Mouse (Mus musculus) E14TG2a.4 (cell line): ENCODE results near the gene Garnl3.

Experiments
- H3K27me3 ChIP-seq: 2 replicates; pipeline ENCODE4 v1.6.1; 2014; ENCODE audit warnings: low read length, control low read depth; ENCODE audit not compliant: insufficient read depth
- H3K36me3 ChIP-seq: 2 replicates; pipeline ENCODE4 v1.6.1; 2014; ENCODE audit warnings: low read length, control low read depth; ENCODE audit not compliant: insufficient read depth
- H3K4me1 ChIP-seq: replicated peaks from 2 replicates; pipeline ENCODE4 v1.6.1; 2014; ENCODE audit warnings: low read depth, low read length, control low read depth
- H3K4me3 ChIP-seq: replicated peaks from 2 replicates; pipeline ENCODE4 v1.5.1; 2014; ENCODE audit warnings: mild to moderate bottlenecking, low read length
- H3K9me3 ChIP-seq: 2 replicates; pipeline ENCODE4 v1.6.1; 2014; ENCODE audit warnings: low read length, control low read depth
- CTCF ChIP-seq: conservative IDR thresholded peaks from 2 replicates; pipeline ENCODE4 v1.5.1; 2014; ENCODE audit warnings: low read length
- NANOG ChIP-seq: IDR thresholded peaks from 2 replicates; pipeline ENCODE4 v1.6.1; 2014; ENCODE audit warnings: borderline replicate concordance, low read length, mixed read lengths
- POU5F1 ChIP-seq: IDR thresholded peaks from 2 replicates; pipeline ENCODE4 v1.6.1; 2014; ENCODE audit warnings: low read length, borderline replicate concordance

Gene Garnl3

DNA sequence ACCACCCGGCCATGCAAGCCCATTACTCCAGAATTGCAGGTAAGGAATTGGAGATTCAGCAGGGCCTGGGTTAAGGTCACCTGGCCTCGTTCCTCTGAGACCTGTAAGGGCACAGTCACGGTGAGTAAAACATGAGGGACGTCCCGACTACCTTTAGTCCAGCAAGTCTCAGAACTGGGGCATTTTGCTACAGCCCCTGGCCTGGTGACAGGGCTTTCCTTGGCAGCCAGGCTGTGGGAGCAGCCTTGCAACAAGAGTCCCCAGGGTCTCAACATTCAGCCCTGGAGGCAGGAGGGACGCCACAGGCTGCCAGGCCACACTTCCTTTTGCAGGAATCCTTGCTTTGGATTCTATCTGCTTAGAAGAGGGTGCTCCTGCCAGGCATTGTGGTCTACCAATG lies 88.7 kb downstream of the Garnl3 start:
- H3K36me3 ChIP-seq: peaks cover 9% of the 10 kb centered on the region
- TF ChIP-seq POU5F1 (no peak), NANOG (no peak), CTCF (no peak)
- no peaks in the 10 kb centered on the region for H3K27me3 ChIP-seq
- no peaks in the 10 kb centered on the region for H3K9me3 ChIP-seq
- no peaks in the 10 kb centered on the region for H3K4me1 ChIP-seq
- H3K4me3 ChIP-seq: no peak overlapping the region

DNA sequence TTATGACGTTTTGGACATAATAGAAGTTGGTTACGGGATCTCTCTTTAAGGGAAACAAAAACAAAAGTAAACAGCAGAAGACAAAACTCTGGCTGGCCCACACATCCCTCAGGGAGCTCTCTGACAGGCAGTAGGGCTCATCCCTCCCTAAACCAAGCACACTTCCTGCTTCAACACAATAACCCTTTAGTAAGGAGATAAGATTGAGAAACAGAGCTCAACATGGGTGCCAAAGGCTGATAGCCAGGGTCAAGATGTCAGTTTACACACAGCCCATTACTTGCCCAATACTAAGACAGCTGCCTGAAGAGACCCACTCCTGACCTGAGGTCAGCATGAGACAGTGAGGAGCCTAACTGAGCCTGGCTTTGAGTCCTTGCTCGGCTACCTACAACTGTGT lies 89.9 kb downstream of the Garnl3 start:
- no peaks in the 10 kb centered on the region for H3K4me1 ChIP-seq
- TF ChIP-seq NANOG (no peak), CTCF (no peak), POU5F1 (no peak)
- H3K36me3 ChIP-seq: peaks cover 9% of the 10 kb centered on the region
- H3K27me3 ChIP-seq: no peaks in the 10 kb centered on the region
- H3K9me3 ChIP-seq: no peaks in the 10 kb centered on the region
- H3K4me3 ChIP-seq: no peak overlapping the region

DNA sequence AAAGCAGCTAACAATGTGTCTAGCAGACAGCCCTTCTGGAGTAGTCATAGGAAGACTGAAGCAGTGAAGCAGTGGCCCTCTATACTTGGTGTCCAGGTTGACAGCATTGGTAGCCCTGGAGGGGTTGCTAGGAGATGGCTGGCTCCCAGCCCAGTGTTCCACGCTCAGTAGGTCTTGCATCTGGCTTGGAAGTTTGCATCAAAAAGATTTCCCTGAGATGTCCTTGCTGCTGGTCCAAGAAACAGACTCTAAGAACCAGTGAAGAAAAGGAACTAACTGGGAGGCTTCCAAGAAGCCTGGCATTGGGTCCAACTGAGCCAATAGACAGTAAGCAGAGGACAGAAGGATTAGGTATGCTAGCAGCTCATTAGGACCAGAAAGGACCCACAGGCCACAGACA lies 94.0 kb downstream of the Garnl3 start:
- Histone ChIP-seq H3K4me1 (no peaks in the 10 kb centered on the region), H3K9me3 (no peaks in the 10 kb centered on the region), H3K36me3 (peaks cover 11% of the 10 kb centered on the region; the same call in 1 of the 2 replicates), H3K27me3 (no peaks in the 10 kb centered on the region), H3K4me3 (no peak overlapping the region)
- no peak for TF ChIP-seq POU5F1
- no peak for TF ChIP-seq NANOG
- no peak for TF ChIP-seq CTCF

DNA sequence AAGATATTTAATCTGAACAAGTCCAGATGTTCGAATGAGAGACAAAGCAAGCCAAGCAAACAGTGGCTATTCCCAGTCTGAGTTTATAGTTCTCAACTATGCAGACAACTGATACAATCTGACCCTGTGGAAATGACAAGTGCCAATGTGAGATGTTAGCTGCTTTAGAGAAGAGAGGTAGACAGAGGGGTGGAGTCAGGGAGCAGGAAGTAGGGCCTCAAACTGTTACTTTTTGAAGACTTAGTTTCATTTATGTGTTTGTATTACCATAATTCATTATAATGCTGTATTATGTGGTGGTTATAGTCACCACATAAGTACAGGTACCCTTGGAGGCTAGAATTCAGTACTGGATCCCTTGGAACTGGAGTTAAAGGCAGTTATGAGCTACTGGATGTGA lies 96.2 kb downstream of the Garnl3 start:
- Histone ChIP-seq H3K36me3 (peaks cover 22% of the 10 kb centered on the region), H3K4me1 (no peaks in the 10 kb centered on the region), H3K27me3 (no peaks in the 10 kb centered on the region), H3K4me3 (no peak overlapping the region), H3K9me3 (no peaks in the 10 kb centered on the region)
- no peak for TF ChIP-seq NANOG
- TF ChIP-seq POU5F1: no peak
- TF ChIP-seq CTCF: no peak

DNA sequence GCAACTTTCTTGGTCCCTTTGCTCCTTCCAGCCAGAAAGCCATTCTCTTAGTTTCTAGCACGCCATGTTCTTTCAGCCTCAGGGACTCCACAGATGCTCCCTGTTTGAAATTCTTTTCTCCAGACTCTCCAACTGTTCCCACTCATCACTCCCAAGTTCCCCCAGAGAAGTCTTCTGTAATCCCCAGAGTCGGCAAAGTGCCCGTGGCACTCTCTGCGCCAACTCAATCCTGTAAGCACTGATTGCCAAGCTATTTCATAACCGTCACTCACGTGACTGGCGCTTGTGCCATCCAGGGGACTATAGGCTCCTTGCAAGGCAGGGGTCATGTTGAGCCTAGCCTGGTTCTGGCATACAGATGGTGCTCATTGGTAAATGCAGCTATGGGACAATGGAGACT lies 98.2 kb downstream of the Garnl3 start:
- H3K4me3 ChIP-seq: no peak overlapping the region
- TF ChIP-seq CTCF: no peak
- TF ChIP-seq POU5F1: no peak
- no peak for TF ChIP-seq NANOG
- no peaks in the 10 kb centered on the region for H3K27me3 ChIP-seq
- no peaks in the 10 kb centered on the region for H3K9me3 ChIP-seq
- no peaks in the 10 kb centered on the region for H3K4me1 ChIP-seq
- H3K36me3 ChIP-seq: peaks cover 33% of the 10 kb centered on the region

DNA sequence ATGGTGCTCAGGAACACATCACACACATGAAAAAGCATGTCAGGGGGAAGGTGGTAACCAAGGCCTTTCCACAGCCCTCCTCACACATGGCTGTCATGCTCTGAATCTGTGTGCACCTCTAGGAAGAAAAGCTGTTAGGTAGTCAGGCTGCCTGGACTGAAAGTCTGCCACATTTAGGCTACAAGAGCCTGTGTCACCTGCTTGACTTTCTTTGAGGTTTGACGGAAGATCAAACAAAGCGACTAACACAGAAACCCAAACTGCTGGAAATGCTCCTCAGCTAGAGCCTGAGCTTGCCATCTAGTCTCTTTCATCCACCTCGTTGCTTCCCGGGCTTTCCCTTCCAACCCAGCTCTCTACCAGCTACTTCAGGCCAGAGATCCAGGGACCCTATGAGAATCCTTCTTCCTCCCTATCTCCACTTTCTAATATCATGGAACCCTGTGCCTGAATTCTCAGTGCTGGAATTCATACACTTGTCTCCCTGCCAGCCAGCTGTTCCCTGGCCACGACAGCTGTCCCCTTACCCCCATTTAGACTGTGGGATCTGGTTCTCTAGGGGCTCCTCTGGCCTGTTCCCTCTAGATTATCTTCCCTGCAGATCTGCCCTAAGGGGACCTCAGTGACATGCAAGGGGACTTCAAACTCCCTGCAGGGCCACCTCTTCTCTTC lies 98.9 kb downstream of the Garnl3 start:
- TF ChIP-seq NANOG: no peak
- TF ChIP-seq CTCF: no peak
- TF ChIP-seq POU5F1: no peak
- H3K4me3 ChIP-seq: no peak overlapping the region

DNA sequence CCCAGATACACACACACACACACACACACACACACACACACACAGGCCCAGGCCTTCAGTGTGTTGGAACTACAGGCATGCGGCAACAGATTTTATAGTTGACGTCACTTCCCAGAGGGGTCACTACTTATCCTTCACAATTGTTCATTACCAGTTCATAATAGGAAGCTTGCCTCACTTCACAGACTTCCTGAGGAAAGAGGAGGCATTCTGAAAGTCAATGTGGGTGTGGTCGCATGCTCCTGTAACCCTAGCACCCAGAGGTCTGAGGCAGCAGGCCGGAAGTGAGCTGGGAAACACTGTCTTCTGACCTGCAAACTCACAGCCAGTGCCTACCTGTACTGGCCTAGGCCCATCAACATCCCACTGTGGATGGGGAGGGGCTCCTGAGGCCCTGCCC lies 106.4 kb downstream of the Garnl3 start:
- Histone ChIP-seq H3K27me3 (no peaks in the 10 kb centered on the region), H3K4me3 (no peak overlapping the region), H3K4me1 (peaks cover 36% of the 10 kb centered on the region), H3K36me3 (peaks cover 19% of the 10 kb centered on the region), H3K9me3 (no peaks in the 10 kb centered on the region)
- no peak for TF ChIP-seq NANOG
- TF ChIP-seq POU5F1: no peak
- no peak for TF ChIP-seq CTCF

More for the DNA sequence above, 98.9 kb downstream of the Garnl3 start:
- H3K4me1 ChIP-seq: no peaks in the 10 kb centered on the region
- H3K27me3 ChIP-seq: no peaks in the 10 kb centered on the region
- H3K9me3 ChIP-seq: no peaks in the 10 kb centered on the region
- peaks cover 40% of the 10 kb centered on the region for H3K36me3 ChIP-seq

DNA sequence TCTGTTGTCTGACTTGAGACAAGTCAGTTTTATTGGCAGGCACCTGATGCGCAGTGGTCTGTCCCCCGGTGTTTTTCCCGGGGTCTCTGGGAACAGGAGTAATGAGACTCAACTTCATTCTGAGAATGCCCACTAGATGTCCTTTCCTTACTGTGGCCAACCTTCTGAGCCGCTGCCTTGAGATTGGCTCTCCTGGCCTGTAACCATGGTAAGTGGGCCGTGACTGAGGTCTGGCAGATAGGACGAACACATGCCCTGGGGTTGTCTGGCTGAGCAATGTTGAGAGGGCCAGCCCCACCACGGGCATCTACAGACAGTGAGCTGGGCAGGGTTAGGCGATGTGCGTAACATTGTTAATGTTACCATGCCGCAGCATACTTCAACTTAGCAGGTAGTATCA lies 106.9 kb downstream of the Garnl3 start:
- no peak overlapping the region for H3K4me3 ChIP-seq
- TF ChIP-seq POU5F1 (no peak), CTCF (no peak), NANOG (no peak)
- H3K36me3 ChIP-seq: peaks cover 18% of the 10 kb centered on the region
- peaks cover 36% of the 10 kb centered on the region for H3K4me1 ChIP-seq
- H3K9me3 ChIP-seq: no peaks in the 10 kb centered on the region
- H3K27me3 ChIP-seq: no peaks in the 10 kb centered on the region

DNA sequence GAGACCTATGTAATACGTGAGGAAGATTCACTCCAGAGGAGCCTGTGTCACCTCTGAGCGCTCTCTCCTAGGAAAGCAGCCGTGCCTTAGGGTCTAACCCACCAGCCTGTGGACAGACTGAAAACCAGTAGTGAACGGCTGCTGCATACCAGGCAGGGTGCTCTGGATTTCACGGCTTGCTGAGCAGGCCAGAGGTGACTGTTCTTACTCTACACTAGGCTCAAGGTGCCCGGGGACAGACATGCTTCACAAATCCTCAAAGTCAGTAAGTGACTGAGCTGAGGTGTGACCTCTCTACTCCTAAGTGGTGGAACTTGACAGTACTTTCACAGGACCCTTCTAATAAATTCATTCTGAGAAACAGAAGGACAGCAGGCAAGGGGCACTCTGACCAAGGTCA lies 108.6 kb downstream of the Garnl3 start:
- no peaks in the 10 kb centered on the region for H3K9me3 ChIP-seq
- peaks cover 36% of the 10 kb centered on the region for H3K4me1 ChIP-seq
- TF ChIP-seq POU5F1: no peak
- no peak for TF ChIP-seq NANOG
- TF ChIP-seq CTCF: no peak
- no peak overlapping the region for H3K4me3 ChIP-seq
- peaks cover 6% of the 10 kb centered on the region for H3K36me3 ChIP-seq
- H3K27me3 ChIP-seq: no peaks in the 10 kb centered on the region
